Mouse (Mus musculus) macrophage (primary cell): ENCODE data around the gene Tsga10. TPM values are rescaled to one million over a fixed set of nuclear protein-coding genes. Genes with fewer than 3 reads are reported as not detected.
"Not testable (repeated sequence)": the region's sequence is repeated elsewhere in the genome, so short reads cannot be mapped to it uniquely, and the experiment has no call there.

Source experiments
- H3K27ac ChIP-seq: fragments of 350-480 bp; formaldehyde crosslinking; 2 replicates; pipeline ENCODE4 v1.9.0; 2021
- H3K36me3 ChIP-seq: fragments of 350-480 bp; formaldehyde crosslinking; 2 replicates; pipeline ENCODE4 v1.9.0; 2021; ENCODE audit errors: inconsistent target
- H3K4me3 ChIP-seq: fragments of 350-480 bp; formaldehyde crosslinking; 2 replicates; pipeline ENCODE4 v1.9.0; 2021; ENCODE audit errors: inconsistent target
- H3K79me2 ChIP-seq: fragments of 350-480 bp; formaldehyde crosslinking; 2 replicates; pipeline ENCODE4 v1.9.0; 2021; ENCODE audit errors: inconsistent target
- WGBS: methylation state at CpG from one replicate; pipeline ENCODE4 v1.1.7; 2026; ENCODE audit warnings: inconsistent platforms; ENCODE audit not compliant: missing documents; 5-methylcytosine and 5-hydroxymethylcytosine counted together
- polyA plus RNA-seq: library from polyadenylated mRNA; stranded (reverse); fragments of 250-400 nt; gene quantifications from 3 replicates; pipeline ENCODE4 v1.2.4, GENCODE M21; 2018; ENCODE audit warnings: inconsistent platforms

The Tsga10 gene
- polyA plus RNA-seq, 1 experiment from 2014 or later = 7.0 TPM

DNA sequence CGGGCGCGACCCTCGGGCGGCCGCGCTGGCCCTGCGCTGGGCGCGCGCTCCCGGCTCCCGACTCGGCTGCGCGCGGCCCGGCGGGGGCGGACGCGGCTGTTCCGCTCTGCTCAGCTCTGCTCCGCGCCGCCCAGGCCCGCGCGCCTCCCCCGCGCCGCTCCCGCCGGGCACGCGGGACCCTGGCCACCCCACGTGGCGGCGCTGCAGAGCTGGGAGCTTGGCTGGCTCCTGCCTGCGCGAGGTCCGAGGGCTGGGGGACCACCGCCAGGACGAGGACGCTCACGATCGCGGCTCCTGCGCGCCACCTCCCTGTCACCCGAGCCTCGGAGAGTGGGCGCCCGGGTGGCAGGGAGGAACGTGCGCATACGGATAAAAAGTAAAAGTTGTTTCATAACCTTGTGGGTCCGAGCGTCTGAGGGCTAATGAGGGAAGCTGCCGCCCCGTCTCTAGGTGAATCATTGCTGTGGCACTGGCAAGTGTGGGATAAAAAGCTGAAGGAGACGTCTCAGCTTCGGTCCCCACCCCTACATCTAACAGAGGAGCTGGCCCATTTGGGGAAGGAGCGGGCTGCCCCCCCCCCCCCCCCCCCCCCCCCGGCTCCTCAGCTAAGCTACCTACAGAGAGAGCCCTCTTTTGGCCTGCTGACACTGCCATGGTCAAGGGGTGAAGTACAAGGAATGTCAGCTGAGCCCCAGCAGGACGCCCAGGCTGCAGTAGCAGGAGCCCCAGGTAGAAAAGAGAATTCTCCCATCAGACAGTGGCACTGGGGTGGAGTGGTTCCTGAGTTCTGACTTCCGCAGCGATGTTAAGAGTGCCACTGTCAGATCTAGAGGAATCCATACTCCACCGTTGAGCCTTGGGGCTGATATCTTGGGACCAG, 146.2 kb downstream of the Tsga10 start, which contains the start of gene 2010300C02Rik:
Gene 2010300C02Rik, minus strand, starts transcription at position 325 of the 880 bp plus-strand sequence.
- 3% methylated on average over 66 of the region's 69 CpGs for WGBS
- no peaks in the 10 kb centered on the region for H3K36me3 ChIP-seq
- H3K79me2 ChIP-seq = no peaks in the 10 kb centered on the region
- H3K27ac ChIP-seq = no peak within 1 kb of the TSS
- peak within 1 kb of the TSS; percentile 6; the same call in 1 of the 2 replicates for H3K4me3 ChIP-seq

DNA sequence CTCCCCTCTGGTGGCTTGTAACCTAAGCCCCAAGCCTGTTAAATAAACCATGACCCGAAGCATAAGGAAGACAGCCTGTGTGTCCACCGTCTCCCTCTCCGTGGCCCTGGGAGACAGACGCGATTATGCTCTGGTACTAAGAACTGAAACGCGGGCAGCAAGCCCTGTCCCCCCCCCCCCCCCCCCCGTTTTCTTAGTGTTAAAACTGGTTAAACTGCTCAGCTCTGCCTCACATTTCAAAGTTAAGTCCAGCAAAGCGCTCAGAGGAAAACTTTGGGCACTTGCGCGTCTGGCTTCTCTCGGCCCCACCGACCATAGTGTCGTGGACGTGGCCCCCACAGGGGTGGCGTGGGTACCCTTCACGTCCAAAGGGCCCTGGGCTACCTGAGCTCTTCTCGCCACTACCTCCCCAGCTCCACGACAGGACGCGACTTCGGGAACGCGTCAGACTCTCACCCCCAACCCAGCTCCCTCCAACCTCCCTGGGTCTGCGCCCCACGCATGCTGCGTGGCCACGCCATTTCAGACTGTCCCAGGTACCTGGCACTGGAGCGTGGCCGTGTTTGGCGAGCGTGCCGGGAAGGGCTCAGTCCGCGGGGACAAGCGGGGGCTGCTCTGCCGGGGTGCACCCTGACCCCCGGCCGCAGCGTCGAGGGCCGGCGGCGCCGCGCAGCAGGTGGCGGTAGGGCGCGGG, 147.1 kb downstream of the Tsga10 start:
- H3K27ac ChIP-seq = no peak overlapping the region
- no peak overlapping the region for H3K4me3 ChIP-seq
- no peaks in the 10 kb centered on the region for H3K36me3 ChIP-seq
- no peaks in the 10 kb centered on the region for H3K79me2 ChIP-seq
- WGBS = 16% methylated on average over 46 of the region's 49 CpGs

DNA sequence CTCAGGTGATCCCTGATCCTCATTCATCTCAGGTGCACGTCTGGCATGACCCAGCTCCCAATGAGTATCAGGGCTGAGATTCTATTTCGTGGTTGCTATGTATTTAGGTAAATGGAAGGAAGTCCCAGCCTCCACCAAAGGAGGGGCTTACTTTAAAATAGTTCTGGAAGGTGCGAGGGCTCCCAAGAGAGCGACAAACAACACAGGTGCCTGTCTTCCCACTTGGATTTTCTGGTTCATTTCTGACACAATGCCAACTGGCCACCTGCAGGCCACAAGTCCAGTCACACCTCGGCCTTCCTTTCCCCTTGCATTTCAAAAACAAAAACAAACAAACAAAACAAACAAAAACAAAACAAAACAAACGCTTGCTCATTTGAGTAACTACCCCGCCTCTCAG, 147.7 kb downstream of the Tsga10 start:
- no peaks in the 10 kb centered on the region for H3K79me2 ChIP-seq
- WGBS = 70% methylated on average over 7 of the region's 7 CpGs
- H3K27ac ChIP-seq = no peak overlapping the region
- H3K4me3 ChIP-seq = no peak overlapping the region
- H3K36me3 ChIP-seq = no peaks in the 10 kb centered on the region

DNA sequence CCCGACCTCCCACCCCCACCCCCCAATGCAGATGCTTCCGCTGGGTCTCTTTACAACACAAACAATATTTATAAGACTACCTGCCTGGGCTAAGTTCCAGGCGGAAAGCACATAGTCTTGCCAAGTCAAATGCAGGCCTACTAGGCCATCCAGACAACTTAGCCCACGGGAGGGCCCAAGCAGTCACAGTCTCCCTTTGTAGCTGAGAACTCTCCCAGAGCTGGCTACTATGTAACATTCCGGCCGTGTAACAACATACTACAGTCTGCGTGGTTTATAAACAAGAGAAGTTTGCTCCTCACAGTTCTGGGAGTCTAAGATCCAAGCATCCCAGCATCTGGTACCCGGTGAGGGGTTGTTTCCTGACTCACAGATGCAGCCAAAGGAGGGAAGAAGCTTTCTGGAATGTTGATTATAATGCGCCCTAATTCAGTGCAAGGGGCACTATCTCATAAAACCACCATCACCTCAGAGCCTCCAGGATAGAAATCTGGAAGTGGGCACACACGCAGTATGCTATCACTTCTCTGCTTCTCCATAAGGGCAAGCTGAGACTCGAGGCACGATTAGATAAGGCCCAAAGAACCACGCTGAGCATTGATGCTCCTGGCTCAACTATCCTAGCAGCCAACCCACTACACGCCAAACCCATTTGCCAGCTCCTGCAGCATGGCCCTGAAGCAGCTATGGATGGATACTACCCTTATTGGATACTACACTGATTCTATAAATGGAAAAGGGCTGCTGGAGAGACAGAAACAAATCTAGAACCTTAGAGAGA, 148.6 kb downstream of the Tsga10 start:
- no peaks in the 10 kb centered on the region for H3K79me2 ChIP-seq
- 86% methylated on average over 14 of the region's 14 CpGs for WGBS
- H3K27ac ChIP-seq = no peak overlapping the region
- H3K4me3 ChIP-seq = no peak overlapping the region
- H3K36me3 ChIP-seq = no peaks in the 10 kb centered on the region

DNA sequence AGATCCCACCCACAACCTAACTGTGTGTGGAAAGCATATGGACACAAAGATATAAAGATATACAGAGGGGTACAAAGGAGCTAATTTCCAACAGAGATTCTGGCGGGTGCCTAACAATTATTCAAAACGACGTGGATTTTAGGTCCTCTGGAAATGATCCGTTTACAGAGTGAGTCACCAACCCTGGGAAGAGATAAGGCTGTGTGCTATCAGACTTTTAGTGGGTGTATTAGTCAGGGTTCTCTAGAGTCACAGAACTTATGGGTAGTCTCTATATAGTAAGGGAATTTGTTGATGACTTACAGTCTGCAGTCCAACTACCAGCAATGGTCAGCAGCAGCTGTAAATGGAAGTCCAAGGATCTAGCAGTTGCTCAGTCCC, 153.9 kb downstream of the Tsga10 start:
- H3K27ac ChIP-seq, H3K4me3 ChIP-seq, H3K36me3 ChIP-seq, H3K79me2 ChIP-seq: not testable (repeated sequence)
- 93% methylated on average over 4 of the region's 4 CpGs for WGBS

DNA sequence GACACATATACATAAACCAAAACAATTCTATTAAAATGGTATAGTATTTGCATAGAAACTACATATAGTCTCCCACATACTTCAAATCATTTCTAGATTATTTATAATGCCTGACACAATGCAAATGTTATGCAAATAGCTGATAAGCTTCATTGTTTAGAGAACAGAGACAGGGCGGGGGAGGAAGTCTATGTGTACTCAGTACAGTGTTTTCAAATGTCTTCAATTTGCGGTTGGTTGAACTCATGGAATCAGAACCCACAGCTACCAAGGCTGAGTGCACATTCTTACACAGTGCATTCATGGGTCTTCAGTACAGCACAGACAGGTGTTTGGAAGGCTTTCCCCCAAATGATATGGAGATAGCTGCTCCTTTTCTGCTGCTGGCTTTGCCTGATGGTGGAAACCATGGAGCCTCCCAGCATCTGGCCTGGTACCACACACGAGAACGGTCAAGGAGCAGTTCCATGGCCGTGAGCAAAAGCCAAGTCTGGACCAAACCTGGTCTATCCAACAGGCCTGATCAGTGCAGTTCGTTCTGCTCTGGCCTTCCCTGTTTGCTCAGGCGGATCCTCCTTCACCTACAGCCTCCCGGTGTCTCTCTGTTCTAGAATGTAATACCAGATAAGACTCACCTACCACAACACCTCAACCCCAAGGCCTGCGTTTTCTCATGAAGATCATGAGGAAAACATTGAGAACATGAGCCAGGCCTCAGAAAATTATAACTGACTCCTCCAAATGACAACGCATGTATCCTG, 154.5 kb downstream of the Tsga10 start:
- Histone ChIP-seq H3K27ac (no peak overlapping the region), H3K79me2 (no peaks in the 10 kb centered on the region), H3K4me3 (no peak overlapping the region), H3K36me3 (no peaks in the 10 kb centered on the region)
- 97% methylated on average over 10 of the region's 10 CpGs for WGBS

DNA sequence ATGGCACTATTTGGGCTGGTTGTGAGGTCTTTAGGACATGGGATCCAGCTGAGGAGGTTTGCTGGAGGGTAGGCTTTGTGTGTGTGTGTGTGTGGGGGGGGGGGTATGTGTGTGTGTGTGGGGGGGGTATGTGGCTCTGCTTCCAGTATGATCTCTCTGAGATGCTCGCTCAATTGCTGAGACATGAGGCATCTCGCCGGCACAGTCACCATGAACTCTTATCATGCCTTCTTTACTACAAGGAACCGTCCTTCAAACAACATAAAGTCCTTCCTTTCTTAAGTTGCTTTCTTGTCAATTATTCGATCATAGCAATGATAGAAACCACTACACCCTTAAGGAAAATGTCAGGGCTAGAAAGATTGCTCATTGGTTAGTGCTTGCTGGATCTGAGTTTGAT, 155.1 kb downstream of the Tsga10 start:
- Histone ChIP-seq H3K27ac (no peak overlapping the region), H3K79me2 (no peaks in the 10 kb centered on the region), H3K4me3 (no peak overlapping the region), H3K36me3 (no peaks in the 10 kb centered on the region)
- 98% methylated on average over 5 of the region's 5 CpGs for WGBS

DNA sequence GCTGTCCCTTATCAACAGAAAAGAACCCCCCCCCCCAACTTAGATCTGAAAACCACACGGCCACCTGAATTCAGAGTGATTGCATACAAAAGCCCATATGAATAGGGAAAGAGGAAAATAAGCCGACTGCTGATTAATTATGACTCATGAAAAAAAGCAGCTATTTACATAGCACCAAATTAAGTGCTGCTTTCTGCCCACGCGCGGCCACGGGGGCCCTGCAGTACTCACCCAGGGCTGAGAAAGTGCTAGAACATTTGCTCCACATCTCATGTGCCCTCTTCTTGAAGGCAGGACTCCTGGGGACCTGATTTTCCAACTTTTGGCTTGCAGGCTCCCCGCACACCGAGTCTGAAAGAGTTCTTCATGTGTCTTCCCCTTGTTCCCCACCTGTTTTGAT, 156.5 kb downstream of the Tsga10 start:
- no peak overlapping the region for H3K4me3 ChIP-seq

DNA sequence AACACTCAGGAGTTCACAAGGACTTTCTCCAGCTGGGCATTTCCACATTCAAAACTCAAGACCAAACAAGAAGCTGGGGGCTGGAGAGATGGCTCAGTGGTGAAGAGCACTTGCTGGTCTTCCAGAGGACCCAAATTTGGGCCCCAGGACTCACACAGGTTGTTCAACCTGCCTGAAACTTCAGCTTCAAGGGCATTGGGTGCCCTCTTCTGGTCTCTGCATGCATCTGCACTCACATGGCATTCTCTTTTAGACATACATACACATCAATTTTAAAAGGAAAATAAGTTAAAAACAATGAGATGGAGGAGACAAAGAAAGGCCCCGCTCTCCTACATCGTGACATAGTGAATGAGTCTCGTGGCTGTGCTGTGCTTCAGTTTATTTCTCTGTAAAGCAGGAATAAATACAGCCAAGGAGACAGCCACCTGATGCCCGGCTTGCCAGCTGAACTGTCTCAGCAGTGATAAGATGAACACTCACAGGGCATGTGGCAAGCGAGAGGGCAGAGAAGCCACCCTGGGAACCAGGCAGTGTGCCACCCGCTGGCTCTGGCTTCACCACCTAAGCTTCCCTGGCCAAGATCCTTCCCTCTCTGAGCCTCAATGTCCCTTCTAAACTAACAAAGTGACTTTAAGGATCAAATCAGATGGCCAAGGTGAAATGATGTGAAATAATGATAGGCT, 157.8 kb downstream of the Tsga10 start:
- Histone ChIP-seq H3K36me3 (no peaks in the 10 kb centered on the region), H3K79me2 (no peaks in the 10 kb centered on the region), H3K27ac (no peak overlapping the region), H3K4me3 (no peak overlapping the region)
- WGBS = 90% methylated on average over 6 of the region's 6 CpGs

More for the DNA sequence above, 156.5 kb downstream of the Tsga10 start:
- Histone ChIP-seq H3K27ac (no peak overlapping the region), H3K36me3 (no peaks in the 10 kb centered on the region), H3K79me2 (no peaks in the 10 kb centered on the region)
- 50% methylated on average over 8 of the region's 8 CpGs for WGBS

Other genes with a start within 250 kb of the Tsga10 start
- gene 2010300C02Rik, start 146.3 kb downstream of the Tsga10 start, polyA plus RNA-seq = not detected in 3 replicates
- gene Lipt1, start 5.3 kb upstream of the Tsga10 start, polyA plus RNA-seq = 1.7 to 2.5 TPM (median 2.4 TPM) in 3 replicates
- 22.2 to 25.5 TPM (median 23.0 TPM) in 3 replicates for gene Mitd1, start 24.0 kb upstream of the Tsga10 start, polyA plus RNA-seq
- 82.8 to 118 TPM (median 86.4 TPM) in 3 replicates for gene Mrpl30, start 24.0 kb upstream of the Tsga10 start, polyA plus RNA-seq
- not detected in 3 replicates for gene Lyg2, start 50.1 kb upstream of the Tsga10 start, polyA plus RNA-seq
- not detected in 3 replicates for gene Lyg1, start 91.3 kb upstream of the Tsga10 start, polyA plus RNA-seq
- 51.7 to 80.7 TPM (median 53.0 TPM) in 3 replicates for gene Txndc9, start 131.5 kb upstream of the Tsga10 start, polyA plus RNA-seq
- gene Eif5b, start 131.6 kb upstream of the Tsga10 start, polyA plus RNA-seq = 53.9 to 143 TPM (median 55.6 TPM) in 3 replicates